Mouse (Mus musculus): ENCODE measurements at regions not wholly inside any gene's neighbourhood (a gene's known extent, or its start where the extent isn't known, plus 50 kb on each side); places are given as distances from the start of the nearest gene placed in this dataset.
"Not testable (repeated sequence)": the region's sequence is repeated elsewhere in the genome, so short reads cannot be mapped to it uniquely, and the experiment has no call there.

DNA sequence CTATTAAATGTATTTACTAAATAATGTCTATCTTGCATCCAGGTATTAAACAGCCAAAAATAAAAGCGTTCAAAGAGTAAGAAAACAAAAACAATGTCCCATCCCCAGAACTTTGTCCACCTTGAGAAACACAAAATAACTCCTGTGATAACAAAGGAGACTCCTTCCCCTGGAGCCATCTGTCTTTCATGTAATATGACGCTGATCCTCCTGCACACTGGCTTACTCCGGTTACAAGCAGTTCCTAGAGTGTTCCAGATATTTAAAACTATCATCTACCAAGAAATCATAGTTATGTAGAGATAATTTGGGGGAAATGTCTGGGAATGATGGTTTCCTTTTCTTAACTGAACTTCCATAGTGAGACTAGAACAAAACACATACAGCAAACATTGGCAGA lies 114.2 kb upstream of the Ppp6c start:
- Histone ChIP-seq H3K27ac (no peak overlapping the region), H3K4me1 (ENCODE audit: insufficient read depth, low read length) (no peaks in the 10 kb centered on the region), H3K27me3 (ENCODE audit: insufficient read depth, low read length) (no peaks in the 10 kb centered on the region), H3K36me3 (ENCODE audit: insufficient read depth, low read length) (no peaks in the 10 kb centered on the region), H3K4me3 (ENCODE audit: low read length) (no peak overlapping the region), H3K9me3 (ENCODE audit: low read length) (no peaks in the 10 kb centered on the region), H3K4me2 (ENCODE audit: low read depth, low read length) (no peak overlapping the region), H3K9ac (replicated peaks; ENCODE audit: low read length) (no peak overlapping the region)
- ATAC-seq, result no peak
- TF ChIP-seq CTCF (IDR thresholded peaks at IDR 0.05; ENCODE audit: low read depth), result no peak
- WGBS, result 74% methylated on average over 3 of the region's 3 CpGs
- no peak for DNase-seq (ENCODE audit: low spot score)

- no peak for DNase-seq (ENCODE audit: low spot score)
- no peak overlapping the region for H3K27ac ChIP-seq
- TF ChIP-seq CTCF (IDR thresholded peaks at IDR 0.05; ENCODE audit: low read depth), result no peak
- no peak overlapping the region for H3K4me3 ChIP-seq (ENCODE audit: low read length)
- H3K9ac ChIP-seq (replicated peaks; ENCODE audit: low read length), result no peak overlapping the region
- no peak overlapping the region for H3K4me2 ChIP-seq (ENCODE audit: low read depth, low read length)
- no peak for ATAC-seq
- no peaks in the 10 kb centered on the region for H3K9me3 ChIP-seq (ENCODE audit: low read length)
- WGBS, result 72% methylated on average over 9 of the region's 9 CpGs
- H3K36me3 ChIP-seq (ENCODE audit: insufficient read depth, low read length), result no peaks in the 10 kb centered on the region
- no peaks in the 10 kb centered on the region for H3K4me1 ChIP-seq (ENCODE audit: insufficient read depth, low read length)
- H3K27me3 ChIP-seq (ENCODE audit: insufficient read depth, low read length), result no peaks in the 10 kb centered on the region
Measured at GRCm38 (mm10) chr2:39338832-39339649, 112.8 kb upstream of the Ppp6c start.

- no peak for TF ChIP-seq CTCF (IDR thresholded peaks at IDR 0.05; ENCODE audit: low read depth)
- Histone ChIP-seq H3K4me3 (ENCODE audit: low read length) (no peak overlapping the region), H3K36me3 (ENCODE audit: insufficient read depth, low read length) (no peaks in the 10 kb centered on the region), H3K4me1 (ENCODE audit: insufficient read depth, low read length) (no peaks in the 10 kb centered on the region), H3K27me3 (ENCODE audit: insufficient read depth, low read length) (no peaks in the 10 kb centered on the region), H3K4me2 (ENCODE audit: low read depth, low read length) (no peak overlapping the region), H3K9ac (replicated peaks; ENCODE audit: low read length) (no peak overlapping the region), H3K9me3 (ENCODE audit: low read length) (no peaks in the 10 kb centered on the region), H3K27ac (no peak overlapping the region)
- DNase-seq (ENCODE audit: low spot score), result no peak
- no peak for ATAC-seq
- 88% methylated on average over 1 of the region's 1 CpGs for WGBS
Measured at GRCm38 (mm10) chr2:39337524-39337923, 111.3 kb upstream of the Ppp6c start.

GRCm38 (mm10) chr2:39325715-39326493 lies 99.7 kb upstream of the Ppp6c start:
- no peak for TF ChIP-seq CTCF (IDR thresholded peaks at IDR 0.05; ENCODE audit: low read depth)
- no peak overlapping the region for H3K27ac ChIP-seq
- DNase-seq (ENCODE audit: low spot score) (no peak), ATAC-seq (no peak)
- WGBS, result 48% methylated on average over 9 of the region's 9 CpGs
- no peak overlapping the region for H3K9ac ChIP-seq (replicated peaks; ENCODE audit: low read length)
- H3K27me3 ChIP-seq (ENCODE audit: insufficient read depth, low read length), result no peaks in the 10 kb centered on the region
- H3K4me2 ChIP-seq (ENCODE audit: low read depth, low read length), result peak overlapping the region; percentile 21; the same call in 1 of the 2 replicates
- no peaks in the 10 kb centered on the region for H3K36me3 ChIP-seq (ENCODE audit: insufficient read depth, low read length)
- H3K4me1 ChIP-seq (ENCODE audit: insufficient read depth, low read length), result no peaks in the 10 kb centered on the region
- H3K9me3 ChIP-seq (ENCODE audit: low read length), result no peaks in the 10 kb centered on the region
- H3K4me3 ChIP-seq (ENCODE audit: low read length), result no peak overlapping the region

- 81% methylated on average over 3 of the region's 3 CpGs for WGBS
- H3K36me3 ChIP-seq (ENCODE audit: insufficient read depth, low read length), result not testable (repeated sequence)
Measured at GRCm38 (mm10) chr2:39325122-39325521, 98.9 kb upstream of the Ppp6c start.

GRCm38 (mm10) chr2:39299798-39300382 lies 73.6 kb upstream of the Ppp6c start:
- no peak for ATAC-seq
- 73% methylated on average over 2 of the region's 2 CpGs for WGBS

More at GRCm38 (mm10) chr2:39325122-39325521, 98.9 kb upstream of the Ppp6c start:
- H3K4me2 ChIP-seq (ENCODE audit: low read depth, low read length); H3K9ac ChIP-seq (replicated peaks; ENCODE audit: low read length); H3K27ac ChIP-seq; H3K9me3 ChIP-seq (ENCODE audit: low read length); DNase-seq (ENCODE audit: low spot score); ATAC-seq; H3K4me1 ChIP-seq (ENCODE audit: insufficient read depth, low read length); H3K27me3 ChIP-seq (ENCODE audit: insufficient read depth, low read length); H3K4me3 ChIP-seq (ENCODE audit: low read length): not testable (repeated sequence)

More at GRCm38 (mm10) chr2:39299798-39300382, 73.6 kb upstream of the Ppp6c start:
- Histone ChIP-seq H3K27me3 (ENCODE audit: insufficient read depth, low read length) (no peaks in the 10 kb centered on the region), H3K9me3 (ENCODE audit: low read length) (no peaks in the 10 kb centered on the region), H3K4me1 (ENCODE audit: insufficient read depth, low read length) (no peaks in the 10 kb centered on the region), H3K4me2 (ENCODE audit: low read depth, low read length) (no peak overlapping the region), H3K36me3 (ENCODE audit: insufficient read depth, low read length) (no peaks in the 10 kb centered on the region), H3K9ac (replicated peaks; ENCODE audit: low read length) (no peak overlapping the region), H3K4me3 (ENCODE audit: low read length) (no peak overlapping the region), H3K27ac (no peak overlapping the region)
- no peak for DNase-seq (ENCODE audit: low spot score)
- TF ChIP-seq CTCF (IDR thresholded peaks at IDR 0.05; ENCODE audit: low read depth), result no peak

Measured in hindbrain, postnatal 0 days (tissue).